Mouse (Mus musculus): ENCODE results near the gene Cpne6. TPM values are rescaled to one million over a fixed set of nuclear protein-coding genes. Genes with fewer than 3 reads are reported as not detected.

Gene Cpne6
- 72.7 and 73.7 TPM in 2 replicates for polyA plus RNA-seq (2015; fragmentation: Nextera tagmentation; extraction: Ambion mirVana)

GRCm38 (mm10) chr14:55510125-55510731, at the start of gene Cpne6:
Cpne6 (plus strand) TSS chr14:55510445.

DNA sequence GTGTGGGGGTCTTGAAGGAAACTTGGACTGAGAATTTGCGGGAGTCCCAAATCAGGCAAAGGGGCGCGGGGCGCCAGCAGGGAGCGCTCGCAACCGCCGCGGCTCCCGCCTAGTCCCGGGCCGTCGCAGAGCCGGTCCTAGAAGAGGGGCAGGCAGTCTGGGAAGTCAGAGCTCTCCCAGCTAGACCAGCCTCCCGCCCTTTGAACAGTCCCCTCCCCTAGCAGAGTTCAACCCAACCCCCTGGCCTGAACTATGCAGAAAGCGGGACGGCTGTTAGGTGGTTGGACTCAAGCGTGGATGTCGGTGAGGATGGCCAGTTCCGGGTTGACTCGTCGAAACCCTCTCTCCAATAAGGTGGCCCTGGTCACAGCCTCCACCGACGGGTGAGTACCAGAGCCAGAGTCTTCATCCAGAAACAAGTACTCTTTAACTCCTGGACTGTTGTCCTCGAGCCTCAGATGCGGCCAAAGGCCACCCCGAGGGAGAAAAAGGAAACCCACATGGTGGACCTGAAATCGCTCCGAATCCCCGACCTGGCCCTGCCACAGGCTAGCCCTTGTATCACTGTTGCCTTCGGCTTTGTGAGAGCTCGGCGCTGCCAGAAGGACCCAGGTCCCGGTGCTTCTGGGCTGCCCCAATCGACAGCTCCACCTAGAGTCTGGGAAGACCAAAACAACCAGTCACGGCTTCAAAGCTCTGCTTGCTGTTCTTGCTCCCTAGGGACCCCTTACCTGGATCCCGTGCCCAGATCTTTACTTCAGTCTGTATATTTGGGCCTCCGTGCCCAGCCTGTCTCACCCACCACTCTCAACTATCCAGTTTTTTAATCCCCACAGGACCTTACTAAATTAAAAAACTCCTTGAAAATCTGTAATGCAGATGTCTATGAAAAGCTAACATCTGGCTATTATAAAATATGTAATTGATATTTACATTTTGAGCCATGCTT, 31.3 kb upstream of the Cpne6 start, which contains the start of gene Dhrs4:
Dhrs4 (plus strand) TSS at position 108 of the 949 bp plus-strand sequence.

DNA sequence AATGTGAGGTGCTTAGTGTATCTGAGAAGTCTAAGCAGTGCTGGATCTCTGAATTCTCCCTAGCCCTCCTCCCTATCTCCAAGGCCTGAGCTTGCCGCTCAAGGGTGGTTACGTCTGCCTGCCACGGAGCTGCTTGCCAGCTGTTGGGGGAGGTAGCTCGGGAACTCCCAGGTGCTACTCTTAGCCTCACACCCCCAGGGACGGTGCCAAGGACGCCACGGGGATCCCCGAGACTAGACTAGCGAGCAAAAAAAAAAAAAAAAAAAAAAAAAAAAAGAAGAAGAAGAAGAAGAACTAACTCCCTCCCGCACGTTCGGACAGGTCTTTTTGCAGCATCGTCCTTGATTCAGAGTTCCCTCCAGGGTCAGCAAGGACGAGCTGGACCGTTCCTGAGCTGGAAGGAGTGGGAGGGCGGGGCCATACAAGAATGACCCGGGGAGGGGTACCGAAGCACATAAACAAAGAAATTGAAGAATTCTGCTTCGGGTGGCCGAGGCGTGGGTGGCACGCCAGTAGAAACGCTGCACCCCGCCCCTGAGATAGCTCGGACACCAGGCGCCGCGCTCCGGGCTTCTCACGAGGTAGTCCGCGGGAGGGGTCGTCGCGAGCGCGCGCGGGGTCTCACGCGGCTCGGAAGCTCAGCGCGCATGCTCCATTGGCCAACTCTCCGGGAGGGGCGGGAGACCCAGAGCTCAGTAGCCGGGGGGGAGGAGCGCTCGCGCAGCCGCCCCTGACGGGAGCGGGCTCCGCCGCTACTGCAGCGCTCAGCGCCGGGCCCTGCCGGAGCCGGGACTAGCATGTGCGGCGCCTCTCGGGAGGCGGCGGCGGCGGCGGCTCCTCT, 19.7 kb upstream of the Cpne6 start, which contains the start of gene Carmil3:
Carmil3 (plus strand) TSS at position 291 of the 841 bp plus-strand sequence.

DNA sequence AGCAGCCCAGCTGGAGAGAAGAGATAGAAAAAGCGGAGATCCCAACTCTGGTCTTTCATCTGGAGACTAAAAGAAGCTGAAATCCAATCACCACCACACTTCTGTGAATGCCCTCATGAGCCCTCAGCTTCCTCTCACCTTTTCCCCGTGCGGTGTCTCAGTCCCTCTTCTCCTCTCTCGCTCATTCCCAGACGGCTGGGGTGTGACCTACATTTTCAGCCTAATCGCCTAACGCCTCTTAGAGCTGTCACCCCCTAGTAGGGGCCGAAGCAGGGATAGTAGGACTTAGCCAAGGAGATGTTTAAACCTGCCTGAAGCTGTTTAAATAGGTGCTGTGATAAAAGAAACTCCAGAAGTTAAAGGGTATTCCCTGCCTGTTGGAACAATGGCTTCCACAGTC, 14.5 kb downstream of the Cpne6 start, which contains the start of gene Nrl:
Nrl (minus strand) TSS at position 197 of the 400 bp plus-strand sequence.

GRCm38 (mm10) chr14:55540067-55540786, 30.0 kb downstream of the Cpne6 start, which contains the start of gene Pck2:
Pck2 (plus strand) TSS chr14:55540266.

GRCm38 (mm10) chr14:55559799-55560201, 49.6 kb downstream of the Cpne6 start, which contains the start of gene Dcaf11:
Dcaf11 (plus strand) TSS chr14:55560006.

DNA sequence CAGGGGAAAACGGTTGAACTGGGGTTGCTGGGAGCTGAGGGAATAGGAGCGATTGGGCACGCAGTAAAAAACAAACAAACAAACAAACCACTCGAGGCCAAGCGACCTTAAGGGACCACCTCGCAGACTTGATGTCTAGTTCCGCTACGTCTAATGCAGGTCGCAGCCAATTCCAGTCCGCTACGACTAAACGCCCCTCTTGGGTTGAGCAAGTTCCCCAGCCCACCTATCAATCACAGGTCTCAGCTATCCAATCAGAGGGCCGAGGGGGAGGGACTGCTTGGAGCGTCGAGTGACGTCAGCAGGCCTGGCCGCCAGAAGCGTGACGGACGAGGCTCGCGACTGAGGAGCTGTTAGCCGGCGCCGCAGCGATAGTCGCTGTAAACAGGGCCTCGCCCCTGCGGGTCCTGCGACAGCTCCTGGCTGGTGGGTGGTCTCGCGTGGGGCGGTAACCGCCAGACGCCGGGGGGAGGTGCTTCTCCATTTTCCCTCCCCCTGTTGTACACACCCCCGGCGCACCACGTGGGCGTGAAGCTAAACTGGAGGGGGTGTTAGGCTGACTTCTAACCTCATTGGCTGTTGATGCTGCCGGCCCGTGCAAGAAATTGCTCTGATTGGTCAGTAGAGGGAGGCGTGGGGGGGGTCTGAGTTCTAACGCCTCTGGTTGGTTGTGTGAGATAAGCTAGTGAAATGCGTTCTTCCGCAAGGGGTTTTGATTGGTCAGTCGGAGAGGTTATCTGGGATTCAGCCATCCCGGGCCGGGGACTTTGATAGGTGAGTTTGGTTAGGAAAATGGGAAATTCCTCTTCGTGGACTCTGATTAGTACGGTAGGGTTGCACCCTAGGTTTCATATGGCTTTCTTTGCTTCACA, 50.2 kb downstream of the Cpne6 start, which contains the start of gene A730061H03Rik:
A730061H03Rik (minus strand) TSS at position 205 of the 872 bp plus-strand sequence.

Other genes with a start within 250 kb of the Cpne6 start
- gene Dhrs4, start 31.7 kb upstream of the Cpne6 start, polyA plus RNA-seq (2015; fragmentation: Nextera tagmentation; extraction: Ambion mirVana): 23.9 and 29.2 TPM in 2 replicates
- 22.4 and 27.9 TPM in 2 replicates for gene Carmil3, start 19.8 kb upstream of the Cpne6 start, polyA plus RNA-seq (2015; fragmentation: Nextera tagmentation; extraction: Ambion mirVana)
- 0.53 and 0.66 TPM in 2 replicates for gene Nrl, start 14.5 kb downstream of the Cpne6 start, polyA plus RNA-seq (2015; fragmentation: Nextera tagmentation; extraction: Ambion mirVana)
- gene Pck2, start 29.8 kb downstream of the Cpne6 start, polyA plus RNA-seq (2015; fragmentation: Nextera tagmentation; extraction: Ambion mirVana): 28.3 and 29.6 TPM in 2 replicates
- 77.2 and 77.8 TPM in 2 replicates for gene Dcaf11, start 49.6 kb downstream of the Cpne6 start, polyA plus RNA-seq (2015; fragmentation: Nextera tagmentation; extraction: Ambion mirVana)
- gene A730061H03Rik, start 50.0 kb downstream of the Cpne6 start, polyA plus RNA-seq (2015; fragmentation: Nextera tagmentation; extraction: Ambion mirVana): 0.83 and 1.1 TPM in 2 replicates
- 0.32 TPM in 1 of 2 replicates, not detected in the other for gene Fitm1, start 65.2 kb downstream of the Cpne6 start, polyA plus RNA-seq (2015; fragmentation: Nextera tagmentation; extraction: Ambion mirVana)
- 218 and 246 TPM in 2 replicates for gene Psme1, start 67.7 kb downstream of the Cpne6 start, polyA plus RNA-seq (2015; fragmentation: Nextera tagmentation; extraction: Ambion mirVana)
- gene Emc9, start 74.9 kb downstream of the Cpne6 start, polyA plus RNA-seq (2015; fragmentation: Nextera tagmentation; extraction: Ambion mirVana): 92.8 and 99.8 TPM in 2 replicates
- gene Psme2, start 80.7 kb downstream of the Cpne6 start, polyA plus RNA-seq (2015; fragmentation: Nextera tagmentation; extraction: Ambion mirVana): 154 and 183 TPM in 2 replicates
- 16.4 and 23.6 TPM in 2 replicates for gene Rnf31, start 81.3 kb downstream of the Cpne6 start, polyA plus RNA-seq (2015; fragmentation: Nextera tagmentation; extraction: Ambion mirVana)
- gene Irf9, start 93.1 kb downstream of the Cpne6 start, polyA plus RNA-seq (2015; fragmentation: Nextera tagmentation; extraction: Ambion mirVana): 10.0 and 13.8 TPM in 2 replicates
- 14.5 and 14.7 TPM in 2 replicates for gene Rec8, start 107.6 kb downstream of the Cpne6 start, polyA plus RNA-seq (2015; fragmentation: Nextera tagmentation; extraction: Ambion mirVana)
- gene Ipo4, start 125.5 kb downstream of the Cpne6 start, polyA plus RNA-seq (2015; fragmentation: Nextera tagmentation; extraction: Ambion mirVana): 91.3 and 115 TPM in 2 replicates
- 1.4 and 1.9 TPM in 2 replicates for gene Gm49378, start 127.5 kb downstream of the Cpne6 start, polyA plus RNA-seq (2015; fragmentation: Nextera tagmentation; extraction: Ambion mirVana)
- gene Tm9sf1, start 133.4 kb downstream of the Cpne6 start, polyA plus RNA-seq (2015; fragmentation: Nextera tagmentation; extraction: Ambion mirVana): 56.4 and 60.8 TPM in 2 replicates
- 0.18 and 0.27 TPM in 2 replicates for gene Tssk4, start 139.7 kb downstream of the Cpne6 start, polyA plus RNA-seq (2015; fragmentation: Nextera tagmentation; extraction: Ambion mirVana)
- 73.9 and 80.1 TPM in 2 replicates for gene Mdp1, start 150.1 kb downstream of the Cpne6 start, polyA plus RNA-seq (2015; fragmentation: Nextera tagmentation; extraction: Ambion mirVana)
- 39.0 and 39.8 TPM in 2 replicates for gene Gmpr2, start 161.5 kb downstream of the Cpne6 start, polyA plus RNA-seq (2015; fragmentation: Nextera tagmentation; extraction: Ambion mirVana)
- 600 and 637 TPM in 2 replicates for gene Nedd8, start 161.7 kb downstream of the Cpne6 start, polyA plus RNA-seq (2015; fragmentation: Nextera tagmentation; extraction: Ambion mirVana)
- gene Tinf2, start 171.4 kb downstream of the Cpne6 start, polyA plus RNA-seq (2015; fragmentation: Nextera tagmentation; extraction: Ambion mirVana): 23.1 and 26.2 TPM in 2 replicates
- 0.19 and 0.46 TPM in 2 replicates for gene Tgm1, start 203.5 kb downstream of the Cpne6 start, polyA plus RNA-seq (2015; fragmentation: Nextera tagmentation; extraction: Ambion mirVana)
- 51.6 and 55.1 TPM in 2 replicates for gene Rabggta, start 211.8 kb downstream of the Cpne6 start, polyA plus RNA-seq (2015; fragmentation: Nextera tagmentation; extraction: Ambion mirVana)
- 98.5 and 99.2 TPM in 2 replicates for gene Dhrs1, start 235.2 kb downstream of the Cpne6 start, polyA plus RNA-seq (2015; fragmentation: Nextera tagmentation; extraction: Ambion mirVana)
- gene Nop9, start 235.2 kb downstream of the Cpne6 start, polyA plus RNA-seq (2015; fragmentation: Nextera tagmentation; extraction: Ambion mirVana): 18.9 and 24.6 TPM in 2 replicates
- 0.57 and 0.76 TPM in 2 replicates for gene Cideb, start 248.0 kb downstream of the Cpne6 start, polyA plus RNA-seq (2015; fragmentation: Nextera tagmentation; extraction: Ambion mirVana)